Mouse (Mus musculus) hematopoietic stem cell, adult 5-6 weeks (primary cell): Measurements from ENCODE around the gene Arid1b. TPM values are rescaled to one million over a fixed set of nuclear protein-coding genes. Genes with fewer than 3 reads are reported as not detected.

ENCODE experiments used
- ATAC-seq, 2 experiments: fragments of 125-278 bp in 1 of 2; replicated peaks in 1 of 2; 2 replicates each; pipeline ENCODE4 v1.8.0; 2016 to 2017; ENCODE audit warnings: inconsistent platforms in 2 of 2, mild to moderate bottlenecking in 2 of 2, moderate number of reproducible peaks in 2 of 2, low read depth in 1 of 2, moderate TSS enrichment in 1 of 2; ENCODE audit not compliant: low FRiP score in 2 of 2, poor library complexity in 2 of 2, severe bottlenecking in 2 of 2, insufficient read depth in 1 of 2, low TSS enrichment in 1 of 2
- total RNA-seq: library from RNA; stranded (forward); fragments of 172-1452, 232-1000 nt; gene quantifications from 2 replicates; pipeline ENCODE4 v1.2.3, GENCODE M21; 2017

The Arid1b gene
- total RNA-seq, 1 experiment from 2014 or later, result 41.0 TPM

DNA sequence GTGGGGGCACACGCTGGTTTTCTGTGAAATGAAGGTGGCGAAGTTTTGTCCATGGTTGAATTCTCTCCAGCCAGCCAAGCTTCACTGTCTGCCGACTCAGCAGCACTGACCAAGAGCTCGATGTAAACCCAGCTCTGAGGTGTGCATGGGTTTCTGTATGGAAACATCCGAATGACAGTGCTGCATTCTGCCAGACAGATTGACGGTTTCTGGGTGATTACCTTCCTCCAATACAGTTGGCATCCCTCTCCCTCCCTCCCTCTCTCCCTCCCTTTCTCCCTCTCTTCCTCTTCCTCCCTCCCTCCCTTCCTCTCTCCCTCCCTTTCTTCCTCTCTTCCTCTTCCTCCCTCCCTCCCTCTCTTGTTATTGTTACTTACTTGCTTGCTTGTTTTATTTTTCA is 219.3 kb downstream of the Arid1b start:
- no peak for ATAC-seq

DNA sequence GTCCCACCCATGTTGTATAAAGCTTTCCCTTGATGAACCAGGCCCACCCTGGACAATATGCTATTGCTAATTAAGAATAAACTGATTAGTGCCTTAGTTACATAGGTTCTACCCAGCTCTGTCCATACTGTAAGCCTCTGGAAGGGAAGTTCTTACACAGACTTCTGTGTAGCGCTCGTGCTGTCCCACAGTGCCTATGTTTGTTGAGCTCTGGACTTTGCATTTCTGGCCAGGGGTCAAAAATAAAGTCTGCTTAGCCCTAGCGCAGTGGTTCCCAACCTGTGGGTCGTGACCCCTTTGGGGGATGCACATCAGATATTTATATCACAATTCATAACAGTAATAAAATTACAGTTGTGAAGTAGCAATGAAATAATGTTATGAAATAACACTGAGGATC is 221.2 kb downstream of the Arid1b start:
- ATAC-seq, result no peak

DNA sequence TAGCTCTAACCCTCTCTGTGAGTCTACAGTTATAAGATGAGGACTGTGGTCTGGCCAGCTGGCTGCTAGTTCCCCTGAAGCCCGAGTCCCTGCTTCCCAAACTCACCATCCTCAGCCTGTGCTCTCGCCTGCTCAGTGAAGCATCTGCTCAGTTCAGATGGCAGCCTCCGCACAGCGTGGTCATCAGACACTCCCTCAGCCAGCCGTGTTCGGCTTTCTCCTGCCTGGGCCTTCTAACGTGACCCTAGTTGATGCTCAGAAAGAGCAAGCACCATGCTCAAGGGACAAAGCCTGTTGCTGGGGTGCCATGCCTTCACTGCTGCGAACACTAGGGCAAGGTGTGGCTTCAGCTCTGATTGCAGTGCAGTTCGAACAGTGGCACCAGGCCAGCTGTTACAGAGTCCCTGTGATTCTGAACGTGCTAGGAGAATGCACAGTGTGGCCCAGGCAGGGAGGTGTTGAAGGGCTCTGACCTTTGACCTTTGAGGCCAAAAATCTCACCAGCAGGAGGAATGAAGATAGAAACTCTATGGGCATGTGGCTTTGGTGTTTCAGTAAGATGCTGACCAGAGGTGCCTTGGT is 222.9 kb downstream of the Arid1b start:
- ATAC-seq, result 0 out of 4 replicates have a peak, but pooled peaks of 1 of the 2 experiments have one; percentile 10

DNA sequence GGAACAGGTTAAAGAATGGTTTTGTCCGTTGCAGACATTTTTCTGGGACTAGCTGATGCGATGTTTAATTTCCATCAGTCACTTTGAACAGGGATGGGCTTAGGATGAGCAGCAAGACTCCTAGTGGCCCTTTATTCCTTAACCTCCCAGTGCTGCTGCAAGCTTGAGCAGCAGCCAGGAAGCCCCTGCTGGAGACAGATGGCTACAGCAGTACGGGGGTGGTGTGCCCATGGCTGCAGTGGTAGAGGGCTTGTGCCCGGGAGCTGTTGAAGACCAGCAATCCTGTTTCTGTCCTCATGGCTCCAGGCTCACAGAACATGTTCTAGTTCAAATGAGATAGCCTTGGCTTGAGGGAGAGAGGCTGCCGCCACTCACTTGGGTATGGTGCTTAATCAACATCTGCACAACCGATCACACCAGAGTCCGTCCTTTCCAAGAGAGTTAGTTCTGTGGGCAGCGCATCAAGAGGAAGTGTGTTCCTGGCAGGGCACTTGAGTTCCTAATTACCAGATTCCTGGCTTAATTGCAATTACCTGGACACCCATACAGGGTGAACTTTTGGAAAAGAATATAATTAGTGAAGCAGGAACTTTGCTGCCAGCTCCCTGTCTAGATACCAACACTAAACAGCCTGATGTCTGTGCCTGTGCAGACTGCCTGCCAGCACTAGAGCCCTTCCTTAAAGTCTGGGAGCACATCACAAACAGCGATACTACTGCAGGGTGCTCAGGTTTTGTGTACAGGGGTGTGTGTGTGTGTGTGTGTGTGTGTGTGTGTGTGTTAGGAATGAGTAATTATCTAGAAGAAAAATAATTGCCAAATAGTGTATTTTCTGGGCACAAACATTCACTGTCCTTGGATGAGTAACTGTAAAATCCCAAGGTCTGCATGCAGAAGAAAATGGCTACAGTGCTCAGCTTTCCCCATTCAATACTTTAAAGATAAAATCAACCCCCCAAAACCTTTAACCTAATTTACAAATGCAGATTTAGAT is 224.0 kb downstream of the Arid1b start:
- peak; percentile 12 to 37; a peak in 1 of 4 replicates for ATAC-seq

DNA sequence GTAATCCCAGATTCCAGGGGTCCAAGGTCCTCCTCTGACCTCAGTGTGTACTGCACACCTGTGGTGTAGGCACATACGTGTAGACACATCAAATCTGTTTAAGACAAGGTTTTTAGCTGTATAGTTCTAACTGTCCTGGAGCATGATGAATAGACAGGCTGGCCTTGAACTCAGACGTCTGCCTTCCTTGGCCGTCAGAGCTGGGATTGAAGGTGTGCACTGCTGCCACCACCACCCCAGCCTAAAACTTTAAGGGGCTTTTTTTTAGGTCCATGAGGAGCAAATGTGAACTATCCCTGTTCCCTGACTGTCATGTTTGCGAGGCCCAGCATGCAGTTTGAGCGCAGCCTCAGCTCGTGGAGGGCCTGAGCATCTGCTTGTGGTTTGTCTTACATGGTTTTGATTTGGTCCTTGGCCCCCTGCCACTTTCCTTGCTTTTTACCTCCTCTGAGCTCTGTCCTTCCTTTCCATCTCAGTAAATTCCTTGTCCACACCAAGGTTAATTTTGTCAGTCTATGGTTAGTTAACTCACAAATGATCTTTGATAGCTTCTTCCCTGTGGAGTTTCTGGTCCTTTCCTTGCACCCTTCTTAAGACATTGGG is 224.9 kb downstream of the Arid1b start:
- ATAC-seq, result no peak

DNA sequence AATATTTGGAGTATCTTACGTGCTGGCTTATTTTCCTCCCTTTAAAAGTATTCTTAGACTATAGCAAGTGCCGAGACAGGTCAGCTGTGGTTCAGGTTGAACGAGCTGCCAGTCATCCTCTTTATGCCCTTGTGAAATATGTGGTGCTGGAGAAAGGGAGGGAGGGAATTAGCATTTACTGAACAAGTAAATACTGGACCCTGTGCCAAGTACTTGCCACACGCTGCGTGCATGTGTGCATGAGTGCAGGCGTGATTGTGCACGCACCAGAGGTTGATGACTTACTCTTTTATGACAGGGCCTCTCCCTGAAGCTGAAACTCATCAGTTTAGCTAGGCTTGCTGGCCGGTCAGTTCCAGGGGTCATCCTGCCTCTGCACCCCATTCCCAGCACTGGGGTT is 226.9 kb downstream of the Arid1b start:
- ATAC-seq, result no peak

DNA sequence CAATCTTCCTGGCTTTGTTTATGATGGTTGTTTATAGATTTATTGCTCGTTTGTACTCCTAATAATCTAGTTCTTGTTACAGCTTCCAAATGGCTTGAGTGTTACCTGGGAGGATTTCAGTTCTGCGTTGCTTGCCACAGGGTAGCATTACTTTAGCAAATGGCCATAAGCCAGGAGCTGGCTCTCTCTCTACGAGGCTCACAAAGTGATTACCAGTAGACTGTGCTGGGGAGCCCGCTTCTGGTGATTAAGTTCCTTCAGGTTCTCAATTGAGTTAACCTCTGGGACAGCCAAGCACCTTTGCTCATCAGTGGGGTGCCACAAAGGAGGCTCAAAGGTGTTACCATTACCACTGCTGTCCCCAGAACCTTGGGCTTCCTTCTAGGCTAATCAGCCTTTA is 227.4 kb downstream of the Arid1b start:
- ATAC-seq, result no peak

DNA sequence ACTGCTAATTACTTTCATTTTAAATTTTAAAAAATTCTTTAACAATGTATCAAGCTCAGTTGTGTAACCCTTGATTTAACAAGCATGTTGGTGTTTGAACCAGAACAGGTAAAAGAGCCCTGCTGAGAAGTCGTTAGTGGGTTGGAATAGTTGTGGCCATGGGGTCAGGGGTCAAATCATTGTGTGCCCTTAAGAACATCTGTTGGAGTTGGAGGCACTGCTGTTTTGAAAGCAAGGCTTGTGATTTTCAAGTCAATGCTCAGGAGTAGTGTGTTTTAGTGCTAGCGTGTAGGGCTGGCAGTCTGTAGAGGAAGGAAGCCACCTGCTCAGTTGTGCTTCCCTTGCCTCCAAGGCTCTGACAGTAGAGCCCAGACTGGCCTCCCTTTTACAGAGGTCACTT is 228.7 kb downstream of the Arid1b start:
- peak; percentile 31 to 60; a peak in 2 of 4 replicates for ATAC-seq

DNA sequence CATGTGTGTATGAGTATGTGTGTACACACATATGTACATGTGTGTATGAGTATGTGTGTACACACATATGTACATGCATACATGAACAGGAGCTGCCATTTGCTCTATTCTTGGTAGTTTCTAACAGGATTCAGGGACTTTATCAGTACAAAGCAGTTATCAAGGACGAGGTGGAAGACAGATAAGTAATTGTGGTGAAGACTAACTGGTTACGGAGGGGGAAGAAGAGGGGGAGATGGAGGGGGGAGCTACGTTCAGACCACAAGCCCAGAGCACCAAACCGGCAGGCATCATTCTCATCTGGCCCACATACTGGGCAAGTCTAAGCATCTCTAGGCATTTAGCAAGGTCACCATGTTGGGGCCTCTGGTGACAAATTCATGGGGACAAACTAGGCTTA is 230.8 kb downstream of the Arid1b start:
- peak; percentile 4 to 16; a peak in 1 of 4 replicates for ATAC-seq

DNA sequence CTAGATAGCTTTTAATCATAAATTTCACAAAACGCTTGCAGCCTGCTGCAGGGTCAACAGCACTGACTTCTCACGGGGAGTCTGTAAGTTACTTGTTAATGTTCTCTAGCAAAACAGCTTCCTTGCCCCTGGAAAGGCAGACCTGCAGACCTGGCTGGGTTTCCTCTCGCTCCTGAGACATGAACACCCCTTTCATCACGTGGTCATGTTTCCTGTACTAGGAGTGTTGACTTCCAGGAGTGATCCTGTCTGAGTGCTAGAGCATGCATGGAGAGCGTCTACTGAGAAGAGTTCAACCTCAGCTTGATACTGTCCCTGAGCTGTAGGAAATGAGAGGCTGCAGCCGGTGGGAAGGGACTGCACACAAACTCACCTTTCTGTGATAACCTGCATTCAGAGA is 233.0 kb downstream of the Arid1b start:
- ATAC-seq, result no peak

DNA sequence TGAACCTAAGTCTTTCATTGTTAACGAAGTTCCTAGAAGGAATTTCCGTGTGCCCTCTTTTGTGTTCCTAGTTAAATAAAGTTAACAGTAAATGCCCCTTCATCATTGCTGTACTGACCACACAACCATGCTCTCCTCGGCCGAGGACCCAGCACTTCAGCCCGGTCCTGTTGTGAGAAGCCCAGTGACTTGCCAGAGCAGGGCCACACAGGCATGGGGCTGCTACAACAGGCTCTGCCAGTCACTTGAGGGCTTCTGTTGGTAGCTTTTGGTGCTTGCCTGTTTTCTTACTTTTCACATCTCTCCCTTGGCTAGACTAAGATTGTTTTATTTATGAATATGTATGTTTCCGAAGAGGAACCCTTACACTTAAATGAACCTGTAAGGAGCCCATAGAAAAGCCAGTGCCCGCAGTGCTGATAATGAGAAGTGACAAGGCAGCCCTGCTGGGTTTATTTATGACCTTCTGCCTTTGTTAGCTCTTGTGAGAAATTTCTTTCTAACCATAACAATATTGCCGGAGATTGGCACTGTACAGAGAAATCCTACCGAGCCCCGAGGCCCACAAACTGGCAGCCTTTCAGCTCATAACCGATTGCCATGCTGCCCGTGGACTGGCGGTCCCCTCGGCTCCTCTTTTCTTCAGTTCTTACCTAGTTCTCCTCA is 234.0 kb downstream of the Arid1b start:
- ATAC-seq, result peak; percentile 35 to 51; a peak in 3 of 4 replicates

DNA sequence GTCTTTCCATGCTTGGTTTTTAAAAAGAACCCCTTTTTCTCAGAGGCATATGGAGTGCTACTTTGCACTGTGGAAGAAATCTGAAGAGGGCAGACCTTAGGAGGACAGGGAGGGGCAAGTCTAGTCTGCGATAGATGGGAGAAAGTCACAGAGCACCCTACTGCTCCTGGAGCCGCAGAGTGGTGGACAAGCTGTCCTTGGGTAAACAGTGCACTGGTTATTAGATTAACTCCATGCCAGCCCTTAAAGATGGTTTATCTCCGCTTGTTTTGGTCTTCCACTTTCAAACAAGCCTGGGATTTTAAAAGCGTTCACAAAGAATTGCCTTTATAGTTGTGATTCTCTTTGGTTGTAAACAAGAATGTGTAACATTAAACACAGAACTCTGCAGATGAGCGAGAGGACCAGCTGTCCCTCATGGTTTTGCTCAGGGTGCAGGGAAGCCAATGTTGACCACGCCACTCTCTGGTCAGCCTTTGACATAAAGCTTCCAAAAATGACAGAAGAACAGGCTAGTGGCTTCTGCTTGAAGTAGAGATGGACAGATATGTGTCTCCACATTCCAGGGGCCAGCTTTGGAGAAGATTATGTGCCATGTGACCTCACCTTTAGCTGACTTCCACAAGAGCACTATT is 234.6 kb downstream of the Arid1b start:
- ATAC-seq, result no peak

DNA sequence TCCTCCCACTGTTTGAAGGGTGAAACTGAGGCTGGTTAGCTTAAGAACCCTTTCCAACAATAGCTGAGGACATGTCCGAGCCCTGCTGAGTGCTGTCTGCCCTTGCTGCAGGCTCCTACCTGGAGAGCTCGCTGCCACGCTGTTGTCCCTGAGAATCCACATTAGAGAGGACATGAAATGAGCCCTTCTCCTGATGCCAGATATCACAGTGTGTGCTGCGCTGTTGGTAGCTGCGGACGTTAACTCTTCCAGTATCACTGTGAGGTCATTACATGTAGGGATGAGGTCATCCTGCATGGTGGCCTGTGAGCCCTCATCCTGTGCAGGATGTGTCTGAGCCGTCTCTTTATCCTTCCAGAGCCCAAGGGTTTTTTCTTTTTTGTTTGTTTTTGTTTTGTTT is 235.9 kb downstream of the Arid1b start:
- ATAC-seq, result no peak

DNA sequence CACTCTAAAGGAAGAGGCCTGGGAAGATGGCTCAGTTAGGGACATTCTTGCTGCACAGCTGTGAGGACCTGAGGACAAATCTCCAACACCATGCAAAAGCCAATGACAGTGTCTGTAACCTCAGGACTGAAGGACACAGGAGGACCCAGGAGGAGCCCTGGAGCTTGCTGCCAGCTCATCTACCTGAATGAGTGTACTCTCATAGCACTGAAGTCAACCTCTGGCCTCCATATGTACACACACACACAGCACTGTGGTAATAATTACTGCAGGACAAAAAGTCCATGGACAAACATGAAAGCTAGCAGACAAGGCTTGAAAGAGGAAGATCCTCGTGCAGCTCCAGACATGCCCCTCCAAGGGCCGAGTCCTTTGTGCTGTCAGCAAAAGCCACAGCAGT is 238.0 kb downstream of the Arid1b start:
- no peak for ATAC-seq

DNA sequence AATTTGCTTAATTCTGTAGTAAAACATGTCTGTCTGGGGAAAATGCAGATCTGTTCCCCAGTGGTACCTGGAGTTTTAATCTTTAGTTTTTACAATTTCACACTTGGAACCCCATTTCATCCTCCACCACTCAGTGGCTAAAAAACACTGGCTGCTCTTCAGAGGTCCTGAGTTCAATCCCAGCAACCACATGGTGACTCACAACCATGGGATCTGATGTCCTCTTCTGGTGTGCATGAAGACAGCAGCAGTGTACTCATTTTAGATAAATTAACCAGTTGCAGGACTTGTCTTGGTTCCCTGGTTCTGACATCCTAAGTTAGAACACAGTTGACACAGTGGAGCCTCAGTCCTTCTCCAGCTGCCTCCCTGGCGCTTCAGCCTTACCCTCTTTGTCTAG is 239.9 kb downstream of the Arid1b start:
- ATAC-seq, result no peak

DNA sequence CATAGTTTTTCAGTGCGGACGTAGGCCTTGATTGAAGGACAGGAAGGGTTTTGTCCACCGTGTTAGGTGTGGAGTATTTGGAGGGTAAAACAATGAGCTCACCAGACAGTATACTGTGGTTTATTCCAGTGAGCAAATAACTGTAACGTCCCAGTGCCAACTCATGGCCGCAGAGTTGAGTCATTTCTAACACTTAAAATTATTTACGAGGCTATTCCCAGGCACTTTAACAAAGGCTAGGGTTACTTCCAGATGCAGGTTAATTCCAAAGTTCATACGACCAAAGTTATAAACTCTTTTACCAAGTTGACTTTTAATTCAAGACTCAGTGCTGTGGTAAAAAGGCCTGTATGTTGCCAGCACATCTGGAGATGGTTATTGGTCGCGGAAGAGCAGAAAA is 240.9 kb downstream of the Arid1b start:
- no peak for ATAC-seq

DNA sequence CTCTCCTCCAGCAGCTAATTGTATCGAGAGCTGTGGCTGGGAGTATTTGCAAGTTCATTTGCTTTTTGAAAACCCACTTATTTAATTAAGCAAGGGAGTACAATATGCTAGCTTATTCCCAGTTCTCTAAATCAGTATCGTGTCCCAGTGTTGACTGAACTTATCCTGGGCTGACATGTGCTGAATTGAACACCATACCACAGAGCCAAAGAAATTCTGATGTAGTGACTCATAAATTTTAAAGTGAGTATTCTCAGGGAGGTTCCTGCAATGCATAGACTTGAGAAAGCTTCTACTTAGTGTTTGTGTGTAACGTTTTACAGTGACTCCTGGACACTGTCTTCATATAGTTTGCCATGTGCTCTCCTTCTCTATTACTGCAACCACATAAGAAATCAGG is 243.6 kb downstream of the Arid1b start:
- no peak for ATAC-seq
